Mouse (Mus musculus) hindbrain, embryonic 16.5 days (tissue): ENCODE data around the gene Hspb1. TPM values are rescaled to one million over a fixed set of nuclear protein-coding genes. Genes with fewer than 3 reads are reported as not detected.

Source experiments
- ATAC-seq: fragments of 200-750 bp; cut with Nextera tagmentation; 2 replicates; pipeline ENCODE4 v1.8.0; 2017; ENCODE audit warnings: moderate TSS enrichment, moderate library complexity
- H3K27ac ChIP-seq: fragments of 300-500 bp; sonication (generic); 2 replicates; pipeline ENCODE4 v1.5.1; 2014; ENCODE audit warnings: low read depth, mild to moderate bottlenecking, control low read depth, low read length, moderate library complexity
- H3K27me3 ChIP-seq: fragments of 300-500 bp; sonication (generic); replicated peaks from 2 replicates; pipeline ENCODE4 v1.6.1; 2014; ENCODE audit warnings: low read length; ENCODE audit not compliant: control insufficient read depth, insufficient read depth
- H3K36me3 ChIP-seq: fragments of 300-500 bp; sonication (generic); 2 replicates; pipeline ENCODE4 v1.6.1; 2014; ENCODE audit warnings: mild to moderate bottlenecking, low read length, moderate library complexity, mixed read lengths; ENCODE audit not compliant: control insufficient read depth, insufficient read depth
- H3K4me1 ChIP-seq: fragments of 300-500 bp; sonication (generic); 2 replicates; pipeline ENCODE4 v1.6.1; 2014; ENCODE audit warnings: low read depth, low read length; ENCODE audit not compliant: control insufficient read depth, insufficient read depth
- H3K4me2 ChIP-seq: fragments of 300-500 bp; sonication (generic); 2 replicates; pipeline ENCODE4 v1.6.1; 2014; ENCODE audit warnings: mild to moderate bottlenecking, low read length, control low read depth, moderate library complexity
- H3K4me3 ChIP-seq: fragments of 300-500 bp; sonication (generic); 2 replicates; pipeline ENCODE4 v1.5.1; 2014; ENCODE audit warnings: mild to moderate bottlenecking, low read length, control low read depth, moderate library complexity
- H3K9ac ChIP-seq: fragments of 300-500 bp; sonication (generic); 2 replicates; pipeline ENCODE4 v1.6.1; 2014; ENCODE audit warnings: low read depth, mild to moderate bottlenecking, control low read depth, low read length, moderate library complexity
- H3K9me3 ChIP-seq: fragments of 300-500 bp; sonication (generic); 2 replicates; pipeline ENCODE4 v1.6.1; 2014; ENCODE audit warnings: mild to moderate bottlenecking, low read length, moderate library complexity; ENCODE audit not compliant: control insufficient read depth
- WGBS: fragments of 180-500 bp; shearing (Covaris S2); extraction: QIAGEN DNeasy Blood & Tissue Kit; methylation state at CpG from one replicate; pipeline ENCODE4 v1.1.7; 2014; 5-methylcytosine and 5-hydroxymethylcytosine counted together
- polyA plus RNA-seq: library from polyadenylated mRNA; unstranded; fragments of >200 nt; fragmentation: Nextera tagmentation; extraction: Ambion mirVana; gene quantifications from 2 replicates; pipeline ENCODE4 v1.2.1, GENCODE M21; 2015

Gene Hspb1
- polyA plus RNA-seq, 1 experiment from 2014 or later, result 15.6 TPM

DNA sequence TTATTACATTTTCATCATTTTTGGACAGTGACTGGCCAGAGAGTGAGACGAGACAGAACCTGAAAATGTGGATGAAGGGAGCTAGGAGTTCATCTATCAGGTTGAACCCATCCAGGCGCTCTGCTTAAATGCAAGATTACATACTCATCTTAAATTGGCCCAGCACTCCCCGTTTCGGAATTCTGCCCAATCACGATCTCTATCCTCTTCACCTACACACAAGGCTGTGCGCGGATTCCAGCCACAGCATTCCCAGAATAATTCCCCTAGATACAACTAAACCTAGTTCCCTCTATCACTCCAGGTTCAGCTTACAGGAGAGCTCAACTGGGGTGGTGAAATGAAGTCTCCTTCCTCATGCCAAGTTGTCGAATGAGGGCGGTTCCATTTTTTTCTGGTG, 43.8 kb downstream of the Hspb1 start:
- Histone ChIP-seq H3K4me1 (peaks cover 37% of the 10 kb centered on the region), H3K36me3 (peaks cover 20% of the 10 kb centered on the region), H3K9me3 (no peaks in the 10 kb centered on the region), H3K4me3 (peak overlapping the region; percentile 22; the same call in 1 of the 2 replicates), H3K4me2 (peak overlapping the region; percentile 55), H3K27ac (no peak overlapping the region), H3K27me3 (no peaks in the 10 kb centered on the region), H3K9ac (no peak overlapping the region)
- ATAC-seq, result no peak
- 90% methylated on average over 9 of the region's 9 CpGs for WGBS

DNA sequence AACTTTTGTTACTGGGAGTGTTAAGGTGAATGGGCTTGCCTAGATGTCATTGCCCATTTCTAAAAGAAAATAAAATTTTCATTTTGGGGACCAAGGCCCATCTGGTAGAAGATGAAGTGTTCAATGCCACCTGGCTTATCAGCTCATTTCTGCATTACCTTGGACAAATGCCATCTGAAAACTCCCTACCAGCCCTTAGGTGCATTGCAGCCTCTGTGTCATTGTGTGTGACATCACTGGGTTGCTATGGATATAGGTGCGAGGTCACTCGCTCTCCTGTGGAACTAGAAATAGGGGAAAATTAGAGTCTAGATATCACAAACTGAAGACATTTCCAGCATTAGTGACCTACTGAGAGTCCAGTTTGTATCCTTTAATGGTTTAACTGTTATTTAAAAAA, 44.6 kb downstream of the Hspb1 start:
- peaks cover 20% of the 10 kb centered on the region for H3K36me3 ChIP-seq
- 50% methylated on average over 2 of the region's 2 CpGs for WGBS
- H3K27me3 ChIP-seq, result no peaks in the 10 kb centered on the region
- H3K4me2 ChIP-seq, result peak overlapping the region; percentile 55
- no peaks in the 10 kb centered on the region for H3K9me3 ChIP-seq
- H3K9ac ChIP-seq, result 0 out of 2 replicates have a peak overlapping the region, but pooled peaks have one; percentile 39
- no peak overlapping the region for H3K27ac ChIP-seq
- H3K4me3 ChIP-seq, result peak overlapping the region; percentile 80
- H3K4me1 ChIP-seq, result peaks cover 37% of the 10 kb centered on the region
- ATAC-seq, result no peak

DNA sequence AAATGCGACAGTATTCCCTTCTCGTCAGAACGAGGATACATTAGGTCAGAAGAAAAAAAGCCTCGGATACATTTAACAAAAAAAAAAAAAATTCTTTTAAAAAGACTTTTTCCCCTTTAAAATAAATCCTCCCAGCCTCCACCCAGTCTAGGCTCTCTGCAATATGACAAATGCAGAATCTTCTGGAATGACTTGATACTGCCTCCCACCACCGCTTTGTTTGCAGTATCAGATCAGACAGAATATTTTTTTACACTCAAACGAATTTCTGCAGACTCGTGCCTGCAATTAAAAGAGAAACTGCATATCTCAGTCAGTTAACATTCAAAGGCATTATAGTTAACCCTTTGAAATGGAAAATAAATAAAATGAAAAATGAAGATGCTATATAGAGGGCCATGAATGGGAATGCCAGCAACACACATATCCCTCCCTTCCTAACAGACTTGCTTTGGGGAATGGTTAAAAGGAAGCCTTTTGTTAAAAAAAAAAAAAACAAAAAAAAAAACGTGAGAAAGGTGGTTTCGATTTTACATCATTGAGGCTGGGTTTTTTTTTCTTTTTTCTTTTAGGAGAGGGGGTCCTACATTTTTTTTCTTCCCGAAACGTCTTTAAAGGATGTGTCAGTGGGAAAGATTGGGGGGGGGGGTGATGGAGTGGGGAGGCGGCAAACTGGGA, 45.6 kb downstream of the Hspb1 start:
- H3K4me1 ChIP-seq, result peaks cover 32% of the 10 kb centered on the region
- peak overlapping the region; percentile 55 for H3K4me2 ChIP-seq
- no peaks in the 10 kb centered on the region for H3K9me3 ChIP-seq
- H3K27ac ChIP-seq, result peak overlapping the region; percentile 97
- H3K36me3 ChIP-seq, result peaks cover 17% of the 10 kb centered on the region
- 7% methylated on average over 12 of the region's 12 CpGs for WGBS
- H3K9ac ChIP-seq, result peak overlapping the region; percentile 94
- no peaks in the 10 kb centered on the region for H3K27me3 ChIP-seq
- H3K4me3 ChIP-seq, result peak overlapping the region; percentile 80
- ATAC-seq, result no peak

DNA sequence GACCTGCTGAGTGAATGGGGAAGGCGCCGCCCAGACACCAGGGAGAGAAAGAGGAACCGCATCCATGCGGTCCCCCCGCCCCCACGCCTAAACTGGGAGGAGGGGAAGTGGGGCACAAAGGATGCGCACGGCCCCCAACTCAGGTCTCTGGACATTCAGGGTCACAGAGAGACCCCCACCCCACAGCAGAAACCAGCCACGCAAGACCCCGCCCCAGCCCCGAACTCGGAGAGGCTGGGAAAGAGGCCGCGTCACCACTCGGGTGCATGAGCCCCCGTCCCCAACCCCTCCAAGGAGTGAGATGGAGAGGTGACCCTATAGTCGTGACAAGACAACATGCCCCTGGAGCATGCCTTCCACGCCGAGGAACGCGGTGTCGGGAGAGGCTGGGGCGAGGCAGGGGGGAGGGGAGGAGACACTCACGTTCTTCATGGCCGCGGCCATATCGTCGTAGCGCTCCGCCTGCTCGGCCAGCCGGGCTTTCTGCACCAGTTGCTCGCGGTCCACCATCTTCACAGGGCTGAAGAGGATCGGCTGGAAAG, 46.3 kb downstream of the Hspb1 start:
- Histone ChIP-seq H3K4me2 (peak overlapping the region; percentile 55), H3K9ac (peak overlapping the region; percentile 94), H3K36me3 (peaks cover 17% of the 10 kb centered on the region), H3K27ac (peak overlapping the region; percentile 97), H3K4me3 (peak overlapping the region; percentile 80), H3K9me3 (no peaks in the 10 kb centered on the region), H3K27me3 (no peaks in the 10 kb centered on the region), H3K4me1 (peaks cover 32% of the 10 kb centered on the region)
- WGBS, result 0% methylated on average over 35 of the region's 35 CpGs
- peak; percentile 77 for ATAC-seq

- H3K9ac ChIP-seq, result peak within 1 kb of the TSS; percentile 94
- H3K9me3 ChIP-seq, result no peaks in the 10 kb centered on the region
- H3K4me1 ChIP-seq, result peaks cover 25% of the 10 kb centered on the region
- peaks cover 13% of the 10 kb centered on the region for H3K36me3 ChIP-seq
- H3K4me2 ChIP-seq, result peak within 1 kb of the TSS; percentile 55
- H3K27me3 ChIP-seq, result no peaks in the 10 kb centered on the region
- H3K27ac ChIP-seq, result peak within 1 kb of the TSS; percentile 97
- ATAC-seq, result peak; percentile 94
- peak within 1 kb of the TSS; percentile 80 for H3K4me3 ChIP-seq
- WGBS, result under 1% methylated on average over 48 of the region's 48 CpGs
Observed at GRCm38 (mm10) chr5:135934481-135935175, 46.9 kb downstream of the Hspb1 start, which contains the start of gene Ywhag. Gene Ywhag (minus strand): TSS chr5:135934616.

DNA sequence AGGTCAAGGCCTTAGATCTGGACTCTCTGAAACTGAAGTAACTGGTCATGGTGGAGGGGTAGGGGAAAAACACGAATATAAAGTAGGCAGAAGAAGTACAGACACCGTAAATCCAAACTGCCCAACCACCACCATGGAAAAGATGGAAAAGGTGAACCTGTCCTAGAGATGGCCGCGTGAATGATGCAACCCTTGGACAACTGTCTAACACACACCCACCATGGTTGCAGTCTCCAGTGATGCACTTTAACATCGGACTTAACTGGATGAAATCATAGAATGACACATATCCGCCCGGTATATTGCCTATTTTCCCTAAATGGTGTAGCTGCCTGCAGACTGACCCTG, 47.4 kb downstream of the Hspb1 start:
- Histone ChIP-seq H3K36me3 (peaks cover 8% of the 10 kb centered on the region), H3K27ac (peak overlapping the region; percentile 97), H3K9me3 (no peaks in the 10 kb centered on the region), H3K4me1 (peaks cover 22% of the 10 kb centered on the region), H3K9ac (0 out of 2 replicates have a peak overlapping the region, but pooled peaks have one; percentile 1), H3K4me3 (peak overlapping the region; percentile 80), H3K4me2 (peak overlapping the region; percentile 48), H3K27me3 (no peaks in the 10 kb centered on the region)
- peak; percentile 31; the same call in 1 of the 2 replicates for ATAC-seq
- 52% methylated on average over 7 of the region's 7 CpGs for WGBS

GRCm38 (mm10) chr5:135935641-135936190, 48.0 kb downstream of the Hspb1 start:
- H3K4me2 ChIP-seq, result peak overlapping the region; percentile 48
- WGBS, result 85% methylated on average over 6 of the region's 6 CpGs
- no peaks in the 10 kb centered on the region for H3K9me3 ChIP-seq
- no peak for ATAC-seq
- H3K27me3 ChIP-seq, result no peaks in the 10 kb centered on the region
- no peak overlapping the region for H3K4me3 ChIP-seq
- no peak overlapping the region for H3K9ac ChIP-seq
- peaks cover 20% of the 10 kb centered on the region for H3K4me1 ChIP-seq
- H3K27ac ChIP-seq, result no peak overlapping the region; the same call in 1 of the 2 replicates
- peaks cover 2% of the 10 kb centered on the region for H3K36me3 ChIP-seq
